Comparison of ENCODE assay signal across 18 mouse cellular contexts in the genomic region with DNA sequence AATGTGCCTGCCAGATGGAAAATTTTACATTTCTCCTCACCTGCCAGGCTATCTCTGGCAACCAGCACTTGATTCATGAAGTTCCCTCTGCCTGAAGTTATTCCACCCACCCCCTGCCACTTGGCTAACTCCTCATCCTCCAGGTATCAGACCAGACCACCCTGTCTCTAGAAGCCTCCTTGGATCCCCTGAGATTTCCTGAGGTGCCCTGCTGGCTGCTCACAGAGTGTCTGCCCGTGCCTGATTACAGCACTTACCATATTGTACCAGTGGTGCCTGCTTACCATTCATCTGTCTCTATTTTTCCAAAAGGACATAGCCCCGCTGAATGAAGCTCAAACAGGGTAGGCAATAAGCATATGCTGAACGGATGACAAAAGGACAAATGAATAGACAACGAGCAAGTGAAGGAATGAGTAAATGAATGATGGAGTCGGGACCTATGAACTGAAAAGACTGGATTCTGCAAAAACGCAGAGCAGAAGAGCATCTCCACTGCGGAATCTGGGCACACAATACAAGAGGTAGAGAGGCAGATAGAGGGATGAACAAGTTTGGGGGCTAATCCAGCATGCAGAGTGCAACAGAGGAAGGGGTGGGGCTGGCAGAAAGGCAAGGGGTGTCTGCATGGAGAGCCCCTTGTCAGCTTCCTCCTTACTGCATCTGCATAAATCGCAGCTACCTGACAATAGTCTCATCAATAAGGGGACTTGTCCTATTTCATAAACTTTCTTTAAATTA.
DNase-seq lines count a peak whose midpoint lies in the region; ATAC-seq and TF ChIP-seq lines count a peak whose summit lies in the region.
"Had no signal": no experiment of that assay in that cellular context is flagged by ENCODE, and none has a peak within 500 bp of the region (broad histone marks: within the 10 kb centered on the region; RNA-seq: fewer than 3 reads in every experiment).

No protein-coding gene starts in this region.

- 74% methylated on average over 8 of the region's 8 CpGs for WGBS in hindbrain, embryonic 10.5 days
- 60% methylated on average over 8 of the region's 8 CpGs for WGBS in hindbrain, embryonic 11.5 days
- WGBS in forebrain, embryonic 11.5 days: 64% methylated on average over 8 of the region's 8 CpGs
- 42% methylated on average over 8 of the region's 8 CpGs for WGBS in hindbrain, embryonic 13.5 days
- 64% methylated on average over 8 of the region's 8 CpGs for WGBS in midbrain, embryonic 16.5 days
- WGBS in cerebellum, adult 2 months: 83% methylated on average over 8 of the region's 8 CpGs

- ATAC-seq in hindbrain, embryonic 11.5 days (ENCODE audit: low FRiP score): no peak
- ATAC-seq in forebrain, embryonic 11.5 days (replicated peaks; ENCODE audit: low FRiP score): 0 out of 2 replicates have a peak, but pooled peaks have one; percentile 5
- peak; percentile 61 for ATAC-seq in hindbrain, embryonic 13.5 days (ENCODE audit: low FRiP score)
- ATAC-seq in midbrain, embryonic 16.5 days: 0 out of 2 replicates have a peak, but pooled peaks have one; percentile 43
- ATAC-seq: intestine, embryonic 16.5 days had no signal

- DNase-seq in hindbrain, embryonic 10.5 days (ENCODE audit: low spot score): no peak
- DNase-seq in hindbrain, embryonic 11.5 days (ENCODE audit: low spot score): no peak
- DNase-seq in forebrain, embryonic 11.5 days (ENCODE audit: low spot score): no peak
- no peak for DNase-seq in gastrocnemius, adult 8-10 months (ENCODE audit: low spot score in 2 of 2)
- no peak for DNase-seq in Muller cell, postnatal 12 days (ENCODE audit: inconsistent ontology term)
- no peak for DNase-seq in cerebellum, adult 2 months
- DNase-seq: adrenal gland, adult 2 months; cerebellum, adult 11 months; heart, postnatal 36 days; thymus, postnatal 36 days had no signal

- H3K27me3 ChIP-seq in hindbrain, embryonic 10.5 days (ENCODE audit: insufficient read depth, poor library complexity, severe bottlenecking): no peaks in the 10 kb centered on the region
- H3K27me3 ChIP-seq in hindbrain, embryonic 11.5 days (ENCODE audit: control insufficient read depth, insufficient read depth, low read length): no peaks in the 10 kb centered on the region
- no peaks in the 10 kb centered on the region for H3K27me3 ChIP-seq in forebrain, embryonic 11.5 days (ENCODE audit: control insufficient read depth, insufficient read depth, low read length)
- H3K27me3 ChIP-seq in hindbrain, embryonic 13.5 days: no peaks in the 10 kb centered on the region
- H3K27me3 ChIP-seq in midbrain, embryonic 16.5 days (ENCODE audit: control insufficient read depth, insufficient read depth, low read depth, low read length): no peaks in the 10 kb centered on the region
- H3K27me3 ChIP-seq in cerebellum, adult 2 months (ENCODE audit: control insufficient read depth, insufficient read depth, low read length): no peaks in the 10 kb centered on the region
- H3K27me3 ChIP-seq: embryonic facial prominence, embryonic 12.5 days; heart, embryonic 13.5 days had no signal

- peaks cover 46% of the 10 kb centered on the region for H3K4me1 ChIP-seq in hindbrain, embryonic 10.5 days (replicated peaks)
- H3K4me1 ChIP-seq in hindbrain, embryonic 11.5 days (replicated peaks; ENCODE audit: control insufficient read depth, insufficient read depth, low read length): peaks cover 6% of the 10 kb centered on the region; the same call in 1 of the 2 replicates
- H3K4me1 ChIP-seq in forebrain, embryonic 11.5 days (replicated peaks; ENCODE audit: control insufficient read depth, insufficient read depth, low read length): peaks cover 10% of the 10 kb centered on the region
- peaks cover 59% of the 10 kb centered on the region for H3K4me1 ChIP-seq in hindbrain, embryonic 13.5 days (replicated peaks)
- H3K4me1 ChIP-seq in midbrain, embryonic 16.5 days (ENCODE audit: control insufficient read depth, insufficient read depth, low read length): peaks cover 15% of the 10 kb centered on the region
- peaks cover 5% of the 10 kb centered on the region for H3K4me1 ChIP-seq in cerebellum, adult 2 months (ENCODE audit: control insufficient read depth, insufficient read depth, low read length)
- H3K4me1 ChIP-seq: embryonic facial prominence, embryonic 12.5 days had no signal

- no peaks in the 10 kb centered on the region for H3K9me3 ChIP-seq in hindbrain, embryonic 10.5 days
- H3K9me3 ChIP-seq in hindbrain, embryonic 11.5 days (ENCODE audit: control insufficient read depth, low read length): no peaks in the 10 kb centered on the region
- no peaks in the 10 kb centered on the region for H3K9me3 ChIP-seq in forebrain, embryonic 11.5 days (ENCODE audit: control insufficient read depth, low read length)
- no peaks in the 10 kb centered on the region for H3K9me3 ChIP-seq in hindbrain, embryonic 13.5 days
- H3K9me3 ChIP-seq in midbrain, embryonic 16.5 days (replicated peaks; ENCODE audit: control insufficient read depth, low read length, poor library complexity, severe bottlenecking): no peaks in the 10 kb centered on the region
- H3K9me3 ChIP-seq: embryonic facial prominence, embryonic 12.5 days; heart, embryonic 13.5 days; limb, embryonic 12.5 days had no signal

- TF ChIP-seq CTCF in cerebellum, adult 2 months (IDR thresholded peaks at IDR 0.05; ENCODE audit: borderline replicate concordance, insufficient read depth, low read depth, low read length): no peak

- no peak overlapping the region for H3K9ac ChIP-seq in hindbrain, embryonic 11.5 days (ENCODE audit: low read depth, low read length)
- H3K9ac ChIP-seq in forebrain, embryonic 11.5 days (ENCODE audit: low read length): no peak overlapping the region
- H3K9ac ChIP-seq in hindbrain, embryonic 13.5 days: peak overlapping the region; percentile 30; the same call in 1 of the 2 replicates
- H3K9ac ChIP-seq in midbrain, embryonic 16.5 days (ENCODE audit: low read depth, low read length): no peak overlapping the region
- H3K9ac ChIP-seq: embryonic facial prominence, embryonic 12.5 days; heart, embryonic 13.5 days; limb, embryonic 12.5 days; liver, embryonic 14.5 days had no signal

- H3K4me3 ChIP-seq in hindbrain, embryonic 10.5 days: no peak overlapping the region
- no peak overlapping the region for H3K4me3 ChIP-seq in hindbrain, embryonic 11.5 days (ENCODE audit: low read depth, low read length)
- H3K4me3 ChIP-seq in forebrain, embryonic 11.5 days (ENCODE audit: low read depth, low read length): no peak overlapping the region
- no peak overlapping the region for H3K4me3 ChIP-seq in hindbrain, embryonic 13.5 days
- no peak overlapping the region for H3K4me3 ChIP-seq in midbrain, embryonic 16.5 days (ENCODE audit: low read depth, low read length)
- H3K4me3 ChIP-seq in cerebellum, adult 2 months (replicated peaks; ENCODE audit: insufficient read depth, low read depth, low read length): no peak overlapping the region
- H3K4me3 ChIP-seq: embryonic facial prominence, embryonic 12.5 days; heart, embryonic 13.5 days; limb, embryonic 12.5 days had no signal

- H3K36me3 ChIP-seq in hindbrain, embryonic 10.5 days: peaks cover 2% of the 10 kb centered on the region; the same call in 1 of the 2 replicates
- no peaks in the 10 kb centered on the region for H3K36me3 ChIP-seq in hindbrain, embryonic 11.5 days (ENCODE audit: control insufficient read depth, insufficient read depth, low read length)
- no peaks in the 10 kb centered on the region for H3K36me3 ChIP-seq in forebrain, embryonic 11.5 days (ENCODE audit: control insufficient read depth, insufficient read depth, low read length)
- H3K36me3 ChIP-seq in hindbrain, embryonic 13.5 days: no peaks in the 10 kb centered on the region
- H3K36me3 ChIP-seq in midbrain, embryonic 16.5 days (ENCODE audit: control insufficient read depth, insufficient read depth, low read length): no peaks in the 10 kb centered on the region
- H3K36me3 ChIP-seq: embryonic facial prominence, embryonic 12.5 days; heart, embryonic 13.5 days; limb, embryonic 12.5 days had no signal

- TF ChIP-seq POLR2A in cerebellum, adult 2 months (IDR thresholded peaks at IDR 0.05; ENCODE audit: borderline replicate concordance, insufficient read depth, low read length): no peak

- no peak overlapping the region for H3K4me2 ChIP-seq in hindbrain, embryonic 11.5 days (replicated peaks; ENCODE audit: low read depth, low read length)
- H3K4me2 ChIP-seq in forebrain, embryonic 11.5 days (ENCODE audit: low read depth, low read length, severe bottlenecking): no peak overlapping the region
- H3K4me2 ChIP-seq in hindbrain, embryonic 13.5 days: peak overlapping the region; percentile 20
- H3K4me2 ChIP-seq in midbrain, embryonic 16.5 days (ENCODE audit: low read length): no peak overlapping the region
- H3K4me2 ChIP-seq: embryonic facial prominence, embryonic 12.5 days; heart, embryonic 13.5 days; limb, embryonic 12.5 days had no signal

- H3K27ac ChIP-seq in hindbrain, embryonic 10.5 days: 0 out of 2 replicates have a peak overlapping the region, but pooled peaks have one; percentile 6
- H3K27ac ChIP-seq in hindbrain, embryonic 11.5 days (ENCODE audit: low read depth, low read length): no peak overlapping the region
- no peak overlapping the region for H3K27ac ChIP-seq in forebrain, embryonic 11.5 days (ENCODE audit: low read depth, low read length)
- H3K27ac ChIP-seq in hindbrain, embryonic 13.5 days: peak overlapping the region; percentile 91
- peak overlapping the region; percentile 57 for H3K27ac ChIP-seq in midbrain, embryonic 16.5 days (ENCODE audit: low read length)
- H3K27ac ChIP-seq in cerebellum, adult 2 months (ENCODE audit: insufficient read depth, low read length): no peak overlapping the region
- H3K27ac ChIP-seq: embryonic facial prominence, embryonic 12.5 days; heart, embryonic 13.5 days; kidney, postnatal 0 days; limb, embryonic 12.5 days; liver, embryonic 14.5 days had no signal

Comparison
In these comparisons a context has a peak if more than half of its experiments do, and no peak if none do; other contexts are left out.
1. H3K27ac ChIP-seq: peak in hindbrain, embryonic 10.5 days (single experiment), hindbrain, embryonic 13.5 days (single experiment) and midbrain, embryonic 16.5 days (single experiment); none in hindbrain, embryonic 11.5 days (single experiment), forebrain, embryonic 11.5 days (single experiment) and cerebellum, adult 2 months (single experiment).